Mouse (Mus musculus) urinary bladder, postnatal 36 days (tissue): ENCODE measurements around the gene Sorbs2.

Experiments used
- DNase-seq, 2 experiments: peaks; one replicate each; pipeline ENCODE4 v3.0.0; 2022; ENCODE audit warnings: low spot score in 2 of 2, mixed read lengths in 1 of 2

Gene Sorbs2

DNA sequence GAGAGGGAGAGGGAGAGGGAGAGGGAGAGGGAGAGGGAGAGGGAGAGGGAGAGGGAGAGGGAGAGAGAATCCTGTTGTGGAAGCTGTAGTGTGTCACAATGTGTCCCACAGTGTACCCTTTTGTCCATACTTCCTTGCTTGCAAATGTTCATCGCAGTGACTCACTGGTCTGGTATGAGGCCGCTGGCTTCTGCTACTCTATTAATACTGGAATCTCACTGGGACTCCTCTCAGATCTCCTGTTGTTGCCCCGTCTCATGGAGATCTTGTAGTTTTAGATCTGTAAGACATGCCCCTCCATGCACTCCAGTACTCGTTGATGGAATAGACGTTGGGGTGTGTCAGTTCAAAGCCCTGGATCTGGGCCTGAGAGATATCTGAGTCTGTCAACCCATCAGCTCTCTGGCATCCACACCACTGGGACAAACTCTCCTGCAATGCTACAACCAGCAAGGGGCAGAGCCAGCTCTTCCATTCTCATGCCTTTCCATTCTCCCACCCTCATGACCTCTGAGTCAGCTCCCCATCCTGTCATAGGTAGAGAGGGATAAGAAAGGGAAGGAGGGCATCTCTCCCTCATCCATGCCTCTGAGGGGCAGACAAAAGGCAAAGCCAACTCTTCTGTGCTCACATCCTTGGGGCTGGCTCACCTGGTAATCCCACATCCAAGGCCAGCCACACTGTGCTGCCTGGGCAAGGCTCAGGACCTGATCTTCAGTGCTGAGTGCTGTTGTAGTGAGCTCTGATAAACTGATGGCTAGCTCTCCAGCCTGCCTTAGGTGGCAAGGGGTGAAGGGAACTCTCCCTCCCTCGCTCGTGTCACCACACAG, 72.3 kb downstream of the Sorbs2 start:
- DNase-seq, result peak in 1 of 2 experiments; percentile 26

DNA sequence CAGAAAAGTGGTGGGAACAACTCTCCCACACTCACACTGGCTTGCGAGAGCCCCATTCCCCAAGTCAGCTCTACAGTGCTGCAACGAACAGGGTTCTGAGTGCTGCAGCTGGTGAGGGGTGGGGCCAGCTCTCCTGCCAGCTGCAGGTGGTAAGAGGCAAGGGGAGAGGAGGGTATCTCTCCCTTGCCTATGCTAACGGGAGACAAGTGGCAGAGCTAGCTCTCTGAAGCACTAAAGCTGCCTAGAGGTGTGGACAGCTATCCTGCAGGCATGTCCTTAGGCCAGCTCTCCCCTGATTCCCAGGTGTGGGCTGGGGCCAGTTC, 72.9 kb downstream of the Sorbs2 start:
- DNase-seq, result no peak

DNA sequence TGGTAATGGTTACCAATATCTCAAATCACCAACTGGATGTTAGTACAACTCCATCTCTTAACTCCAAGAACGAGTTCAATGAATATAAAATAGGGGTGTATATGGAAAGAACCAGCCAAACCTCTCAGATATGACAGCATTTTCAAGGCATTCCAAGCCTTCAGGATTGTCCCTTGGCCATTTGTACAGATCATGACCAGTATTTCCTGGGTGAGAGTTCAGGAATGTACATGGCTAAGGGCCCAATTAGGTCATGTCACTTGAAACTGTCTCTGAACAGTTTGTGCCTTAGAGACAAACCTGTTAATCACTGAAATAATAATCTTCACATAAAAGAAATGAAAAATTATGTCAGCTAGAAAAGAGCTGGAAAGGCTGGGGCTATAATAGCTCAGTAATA, 76.3 kb downstream of the Sorbs2 start:
- DNase-seq, result no peak

DNA sequence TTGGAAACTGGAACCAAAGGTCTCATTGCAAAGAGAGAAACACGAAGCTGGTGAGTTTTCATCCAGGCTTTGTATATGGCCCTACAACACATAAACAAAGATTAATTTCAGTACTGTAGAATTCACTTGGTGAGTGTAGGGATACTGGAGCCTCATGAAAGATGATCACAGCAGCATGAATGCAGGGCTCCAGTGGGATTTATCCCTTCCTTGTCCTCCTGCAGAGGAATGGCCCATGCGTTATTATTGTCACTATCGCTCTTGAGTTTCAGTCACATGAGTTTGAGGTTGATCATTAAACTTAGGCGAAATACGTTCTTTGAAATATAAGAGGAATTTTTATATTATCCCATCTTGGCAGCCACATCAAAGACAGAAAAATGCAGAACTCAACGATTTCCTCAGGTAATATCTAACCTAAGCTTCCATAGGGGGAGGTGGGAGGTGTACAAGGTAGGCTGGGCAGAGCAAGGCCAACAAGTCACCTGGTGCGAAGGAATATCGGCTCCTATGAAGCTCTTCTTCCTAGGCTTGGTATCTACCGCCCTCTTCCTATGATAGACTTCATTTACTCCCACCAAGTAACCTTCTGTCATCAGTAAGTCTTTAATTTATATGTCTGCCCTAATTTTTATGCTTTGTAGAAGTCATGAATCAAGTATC, 76.9 kb downstream of the Sorbs2 start:
- DNase-seq, result no peak

DNA sequence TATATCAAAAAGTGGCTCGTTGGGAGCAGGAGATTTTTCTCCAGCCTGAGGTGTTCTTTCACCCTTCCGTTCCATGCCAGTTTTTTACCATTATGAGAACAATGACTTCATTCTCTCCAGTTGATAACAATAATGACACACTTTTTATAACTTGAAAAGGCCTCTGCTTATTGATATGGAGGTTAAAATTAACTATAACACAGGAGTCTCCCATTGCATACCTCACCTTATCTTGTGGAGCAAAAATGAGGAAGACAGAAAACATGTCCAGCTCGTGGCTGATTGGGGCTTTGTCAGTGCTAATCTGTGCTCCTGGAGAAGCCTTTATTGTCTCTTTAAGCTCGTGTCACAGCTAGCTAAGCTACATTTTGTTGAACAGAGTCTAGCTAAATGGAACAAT, 77.6 kb downstream of the Sorbs2 start:
- no peak for DNase-seq

DNA sequence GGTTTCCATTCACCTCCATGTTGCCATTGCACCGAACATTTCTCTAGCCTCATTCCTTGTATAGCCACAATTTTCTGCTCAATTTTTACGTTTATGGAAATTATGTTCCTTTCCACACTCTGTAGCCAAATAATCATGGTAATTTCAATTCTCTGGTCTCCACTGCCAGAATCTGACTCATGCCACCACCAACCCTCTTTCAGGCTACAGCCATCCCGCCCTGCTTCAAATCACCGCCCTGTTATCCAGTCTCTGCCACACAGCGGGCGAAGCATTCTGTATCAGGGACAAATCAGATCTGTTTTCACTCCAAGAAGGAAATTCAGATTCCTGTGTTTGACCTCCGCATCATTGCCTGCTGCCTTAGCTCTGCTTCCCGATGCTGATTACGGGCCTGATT, 79.4 kb downstream of the Sorbs2 start:
- DNase-seq, result no peak

DNA sequence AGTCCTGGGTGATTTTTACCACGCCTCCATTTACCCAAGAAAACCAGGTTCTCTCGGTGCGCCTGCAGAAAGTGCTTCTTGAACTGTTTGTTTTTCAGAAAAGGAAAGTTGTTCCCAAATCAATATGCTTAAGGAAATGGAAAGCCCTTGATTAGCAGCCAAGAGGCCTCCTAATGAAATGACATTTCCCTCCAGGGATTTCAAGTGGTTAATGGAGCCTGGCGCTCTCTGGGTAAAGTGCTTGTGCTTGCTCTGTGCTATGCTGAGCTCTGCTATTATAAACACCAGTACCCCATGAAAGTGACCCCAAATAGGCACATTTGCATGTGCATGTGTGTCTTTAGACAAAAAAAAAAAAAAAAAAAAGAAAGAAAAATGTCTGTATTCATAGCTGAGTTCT, 84.3 kb downstream of the Sorbs2 start:
- no peak for DNase-seq

DNA sequence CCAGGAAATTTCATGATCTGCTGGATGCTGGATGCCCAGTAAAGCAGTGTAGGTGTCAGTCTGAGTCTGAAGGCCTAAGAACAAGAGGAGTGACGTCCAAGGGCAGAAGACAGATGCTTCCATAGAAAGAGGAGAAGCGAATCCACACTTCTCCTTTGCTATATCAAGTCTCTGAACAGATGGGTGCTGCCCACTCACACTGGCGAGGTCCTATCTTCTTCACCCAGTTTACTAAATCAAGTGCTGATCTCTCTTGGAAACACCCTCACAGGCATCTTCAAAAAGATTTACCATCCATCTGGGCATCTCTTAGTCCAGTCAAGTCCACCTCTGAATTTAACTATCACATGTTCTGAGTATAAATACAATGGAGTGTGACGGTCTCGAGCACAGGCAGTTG, 86.1 kb downstream of the Sorbs2 start:
- no peak for DNase-seq

DNA sequence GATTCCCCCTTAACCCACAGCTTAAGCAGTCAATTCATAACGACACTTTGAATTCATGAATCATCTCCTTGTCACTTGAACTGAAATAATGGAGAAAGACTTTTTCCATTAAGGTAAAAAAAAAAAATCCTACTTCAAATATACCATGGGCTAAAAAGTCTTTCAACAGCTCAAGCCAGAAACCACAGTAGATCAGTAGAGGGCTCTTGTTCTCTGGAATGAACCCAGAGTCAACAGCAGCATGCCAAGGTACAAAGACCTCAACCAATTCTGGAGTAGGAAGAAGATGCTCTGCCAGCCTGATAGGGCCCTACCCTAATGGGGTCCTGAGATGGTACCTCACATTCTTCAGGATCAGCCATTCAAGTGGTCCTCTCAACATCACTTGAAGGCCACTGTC, 88.4 kb downstream of the Sorbs2 start:
- no peak for DNase-seq

DNA sequence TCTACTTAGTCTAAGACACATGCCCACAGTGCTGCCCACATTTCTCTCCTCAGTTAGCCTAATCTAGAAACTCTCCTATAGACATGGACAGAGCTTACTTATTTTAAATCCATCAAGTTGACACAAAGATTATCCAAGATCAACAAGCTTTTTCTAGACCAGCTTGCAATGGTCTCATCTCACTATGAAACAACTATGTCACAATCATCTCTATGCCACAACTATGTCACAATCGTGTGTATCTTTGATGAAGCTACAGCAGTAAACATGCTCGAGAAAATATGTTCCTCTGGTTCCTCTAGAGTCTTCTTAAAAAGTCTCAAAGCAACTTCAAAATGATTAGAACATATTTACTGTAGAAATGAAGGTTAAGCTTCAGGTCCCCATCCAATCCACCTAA, 89.0 kb downstream of the Sorbs2 start:
- no peak for DNase-seq

DNA sequence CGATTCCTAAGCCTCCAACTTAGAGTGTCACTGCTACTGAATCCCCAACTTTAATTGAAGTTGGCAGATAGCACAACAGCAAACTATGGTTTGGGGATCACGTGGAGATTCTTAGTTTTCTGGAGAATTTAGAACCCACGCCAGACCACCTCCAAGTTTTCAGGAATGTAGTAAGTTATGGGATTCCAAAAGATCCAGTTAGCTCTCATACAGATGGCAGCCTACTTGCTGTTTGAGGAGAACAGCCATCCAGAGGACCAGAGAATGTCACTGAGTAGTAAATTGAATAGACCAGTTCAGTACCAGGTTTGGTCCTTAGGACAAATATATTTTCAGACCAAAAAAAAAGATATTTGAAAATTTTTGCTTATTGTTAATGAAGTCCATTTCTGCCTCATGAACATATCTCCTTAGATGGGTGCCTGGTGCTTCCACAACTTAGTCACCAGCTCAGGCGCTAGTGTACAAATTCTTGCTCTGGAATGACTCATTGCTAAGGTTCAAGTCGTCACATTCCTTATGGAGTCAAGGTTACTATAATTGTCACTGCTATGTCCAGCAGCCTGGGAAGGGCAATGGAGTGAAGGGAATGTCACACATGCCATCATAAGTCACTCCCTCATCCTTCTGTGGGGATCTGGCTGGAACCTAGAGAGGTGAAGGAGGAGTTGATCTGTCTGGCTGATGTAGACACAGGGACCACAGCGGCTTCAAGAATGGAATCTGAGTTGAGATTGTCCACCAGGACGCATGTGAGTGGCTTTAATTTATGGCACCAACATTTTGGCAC, 90.2 kb downstream of the Sorbs2 start:
- DNase-seq, result no peak

DNA sequence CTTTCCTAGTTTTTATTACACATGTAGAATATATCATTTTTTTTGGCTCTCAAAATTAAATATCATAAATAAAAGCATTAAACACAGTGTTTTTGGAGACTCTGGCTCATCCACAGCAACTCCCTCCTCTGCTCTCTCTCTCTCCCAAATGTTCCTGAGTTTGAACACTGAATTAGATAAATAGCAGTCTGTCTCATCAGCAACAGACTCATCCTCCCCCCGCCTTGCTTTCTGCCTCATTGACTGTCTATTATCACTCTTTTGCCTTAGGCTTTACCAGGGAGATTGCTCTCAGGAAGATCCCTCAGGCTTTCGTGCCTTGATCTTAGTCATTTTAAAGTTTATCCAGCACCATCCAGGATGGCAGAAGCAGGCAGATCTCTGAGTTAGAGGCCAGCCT, 91.3 kb downstream of the Sorbs2 start:
- DNase-seq, result no peak

DNA sequence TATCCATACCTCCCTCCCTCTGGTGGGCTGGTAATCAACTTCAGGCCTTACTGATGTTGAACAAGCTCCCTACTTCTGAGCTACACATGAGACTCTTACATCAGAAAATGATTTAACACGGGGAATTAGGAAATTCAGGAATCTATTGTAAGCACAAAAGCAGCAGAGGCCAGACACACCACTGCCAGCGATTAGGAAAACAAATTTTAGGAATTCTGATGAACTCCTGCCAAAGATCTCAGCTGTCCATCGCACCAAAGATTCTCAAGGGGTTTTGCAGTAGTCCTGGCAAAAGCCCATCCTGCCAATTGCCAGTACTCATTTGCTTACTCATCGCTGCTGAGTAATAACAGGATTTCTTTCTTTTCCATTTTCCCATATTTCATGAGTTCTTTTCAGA, 94.4 kb downstream of the Sorbs2 start:
- peak in 1 of 2 experiments; percentile 54 for DNase-seq

DNA sequence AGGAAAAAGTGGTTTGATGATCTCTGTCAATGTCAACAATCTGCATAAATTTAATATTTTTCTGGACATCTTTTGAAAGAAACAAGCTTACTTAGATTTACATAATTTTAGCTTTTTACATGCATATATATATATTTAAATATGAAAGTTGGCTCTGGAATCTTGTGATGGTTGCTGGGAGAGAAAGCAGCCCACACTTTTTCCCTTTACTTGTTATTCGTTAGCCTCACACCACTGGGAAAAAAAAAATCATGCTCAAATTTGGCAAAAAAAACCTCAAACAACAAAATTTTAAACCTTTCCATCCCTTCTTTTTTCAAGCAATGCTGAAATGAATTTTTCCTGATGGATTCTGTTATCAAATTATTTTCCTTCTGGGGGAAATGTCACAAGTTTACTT, 97.8 kb downstream of the Sorbs2 start:
- DNase-seq, result no peak

DNA sequence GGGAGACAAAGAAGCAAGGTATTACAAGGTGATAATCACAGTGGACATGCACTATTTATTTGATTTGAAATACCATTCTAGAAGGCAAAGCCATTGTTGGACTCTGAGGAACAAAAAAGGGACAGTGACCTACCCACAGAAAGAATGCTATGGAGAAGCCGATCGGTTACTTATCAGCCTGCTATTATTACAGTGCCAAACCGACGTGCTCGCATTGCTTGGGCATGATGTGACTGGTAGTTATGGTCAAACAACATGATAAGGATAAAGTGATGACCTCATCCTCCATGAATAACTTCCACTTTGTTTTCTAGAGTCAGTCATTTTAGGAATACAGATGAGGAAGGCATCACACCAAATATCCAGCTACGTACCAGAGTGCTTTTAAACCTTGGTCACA, 99.4 kb downstream of the Sorbs2 start:
- no peak for DNase-seq

DNA sequence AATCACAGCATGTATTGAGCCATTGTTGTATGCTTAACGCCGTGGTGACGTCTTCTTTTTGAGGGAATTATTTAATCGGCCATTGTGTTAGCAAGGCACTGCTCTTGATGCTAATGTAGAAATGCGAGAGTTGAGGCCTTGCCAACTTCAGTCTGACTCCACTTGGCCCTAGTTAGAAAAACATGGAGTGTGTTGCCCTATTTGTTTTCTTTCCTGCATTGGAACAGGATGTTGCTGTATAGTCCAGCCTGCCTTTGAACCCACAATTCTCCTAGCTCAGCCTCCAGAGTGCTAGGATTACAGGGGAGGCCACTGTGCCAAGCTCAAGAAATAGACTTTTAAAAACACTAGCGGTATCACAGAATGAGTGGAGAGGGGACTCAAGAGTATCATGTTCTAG, 100.8 kb downstream of the Sorbs2 start:
- no peak for DNase-seq

DNA sequence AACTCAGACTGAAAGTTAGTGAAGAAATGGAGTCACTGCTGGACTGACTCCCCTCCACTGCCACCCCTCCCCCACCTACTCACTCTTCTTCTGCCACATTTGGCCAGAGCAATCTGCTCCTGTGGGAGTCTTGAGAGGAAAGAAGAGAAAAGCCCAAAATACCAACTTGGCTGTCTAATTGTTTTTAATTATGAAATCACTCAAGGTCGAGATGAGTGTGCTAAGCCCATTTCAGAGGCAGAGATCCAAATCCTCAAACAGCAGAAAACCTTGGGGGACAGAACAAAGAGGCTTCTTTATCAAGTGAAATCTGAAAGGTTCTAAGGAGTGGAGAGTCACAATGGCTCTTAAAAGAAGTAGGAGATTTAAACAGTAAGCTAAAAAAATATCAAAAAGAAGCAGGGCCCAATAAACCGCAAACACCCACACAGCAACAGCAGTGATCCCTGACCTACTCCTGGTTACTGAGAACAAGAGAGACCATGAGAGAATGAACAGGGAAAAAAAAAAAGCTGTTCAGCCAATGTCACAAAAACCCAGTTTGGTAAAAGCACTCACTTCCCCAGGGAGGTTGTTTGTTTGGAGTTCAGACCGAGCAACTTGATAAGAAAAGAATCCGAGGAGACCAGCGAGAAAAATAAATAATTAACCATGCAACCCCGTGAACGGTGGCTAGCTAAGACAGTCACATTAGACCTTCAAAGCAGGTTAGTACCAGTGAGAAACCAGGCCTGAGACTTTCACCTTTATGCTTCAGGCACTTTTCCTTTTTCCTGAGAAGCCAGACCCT, 103.0 kb downstream of the Sorbs2 start:
- no peak for DNase-seq

DNA sequence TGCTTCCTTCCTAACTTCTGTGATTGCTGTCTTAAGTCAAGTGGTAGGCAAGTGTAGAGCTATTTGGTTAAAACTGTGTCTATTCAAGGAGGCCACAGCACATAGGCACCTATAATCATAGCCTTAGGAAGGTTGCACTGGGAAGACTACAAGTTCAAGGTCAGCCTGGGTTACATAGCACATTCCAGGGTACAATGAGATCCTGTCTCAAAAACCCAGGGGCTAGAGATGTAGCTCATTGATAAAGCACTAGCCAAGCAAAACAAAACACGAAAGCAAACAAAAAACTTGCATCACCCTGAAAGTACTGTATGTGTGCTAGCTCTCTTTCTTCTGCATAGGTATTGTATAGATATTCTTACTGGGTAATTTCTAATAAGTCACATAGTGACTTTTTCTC, 103.7 kb downstream of the Sorbs2 start:
- no peak for DNase-seq

DNA sequence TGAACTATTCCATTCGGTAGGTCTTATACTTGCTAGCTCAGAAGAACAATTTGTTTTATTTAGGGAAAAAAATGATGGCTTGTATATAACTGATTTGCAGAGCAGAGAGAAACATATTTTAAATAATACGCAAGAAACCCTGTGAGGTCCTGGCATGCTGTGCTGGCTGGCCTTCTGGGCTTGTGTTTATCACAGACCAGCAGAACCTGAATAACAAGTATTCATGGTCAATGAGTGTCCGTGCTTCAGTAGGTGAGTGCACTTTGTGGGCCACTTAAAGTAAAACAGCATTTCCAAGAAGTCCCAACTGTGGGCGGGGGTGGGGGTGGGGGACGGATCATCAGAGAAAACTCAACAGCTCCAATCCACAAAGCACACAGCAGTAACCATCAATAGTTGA, 107.0 kb downstream of the Sorbs2 start:
- peak in 1 of 2 experiments; percentile 20 for DNase-seq

DNA sequence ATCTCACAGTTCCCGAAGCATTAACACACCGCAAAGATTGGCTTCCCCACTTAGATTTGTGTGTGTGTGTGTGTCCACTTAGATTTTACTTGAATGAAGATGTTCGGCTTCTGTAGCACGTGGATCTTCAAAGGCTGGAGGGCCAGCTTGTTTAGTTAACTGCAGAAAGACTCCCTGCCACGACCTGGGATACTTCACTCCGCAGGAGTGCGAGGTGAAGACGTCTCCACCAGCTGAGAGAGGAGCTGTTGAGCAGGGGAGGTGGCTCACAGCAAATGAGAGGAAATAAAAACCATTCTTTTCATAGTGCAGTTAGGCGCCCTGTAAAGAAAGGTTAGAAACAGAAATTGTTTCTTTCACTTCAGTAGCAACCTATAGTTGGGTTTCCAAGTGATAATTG, 107.5 kb downstream of the Sorbs2 start:
- DNase-seq, result no peak

DNA sequence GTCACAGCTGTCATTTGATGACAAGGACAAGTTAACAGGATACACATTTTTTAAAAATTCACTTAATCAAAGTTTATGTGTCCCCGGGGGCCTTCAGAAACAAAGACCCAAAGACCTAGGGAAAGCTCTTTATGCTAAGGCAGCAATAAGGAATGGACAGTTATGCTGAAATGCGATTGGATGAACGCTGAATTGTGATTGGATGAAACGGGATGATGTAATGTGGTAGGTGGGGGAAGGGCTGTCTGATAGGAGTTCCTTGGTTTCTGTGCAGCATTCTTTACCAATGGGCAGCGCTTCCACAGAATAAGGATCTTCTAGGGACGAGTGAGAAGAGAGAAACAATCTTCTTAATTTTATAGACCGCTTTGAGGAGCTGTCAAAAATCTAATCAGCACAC, 108.0 kb downstream of the Sorbs2 start:
- DNase-seq, result no peak

DNA sequence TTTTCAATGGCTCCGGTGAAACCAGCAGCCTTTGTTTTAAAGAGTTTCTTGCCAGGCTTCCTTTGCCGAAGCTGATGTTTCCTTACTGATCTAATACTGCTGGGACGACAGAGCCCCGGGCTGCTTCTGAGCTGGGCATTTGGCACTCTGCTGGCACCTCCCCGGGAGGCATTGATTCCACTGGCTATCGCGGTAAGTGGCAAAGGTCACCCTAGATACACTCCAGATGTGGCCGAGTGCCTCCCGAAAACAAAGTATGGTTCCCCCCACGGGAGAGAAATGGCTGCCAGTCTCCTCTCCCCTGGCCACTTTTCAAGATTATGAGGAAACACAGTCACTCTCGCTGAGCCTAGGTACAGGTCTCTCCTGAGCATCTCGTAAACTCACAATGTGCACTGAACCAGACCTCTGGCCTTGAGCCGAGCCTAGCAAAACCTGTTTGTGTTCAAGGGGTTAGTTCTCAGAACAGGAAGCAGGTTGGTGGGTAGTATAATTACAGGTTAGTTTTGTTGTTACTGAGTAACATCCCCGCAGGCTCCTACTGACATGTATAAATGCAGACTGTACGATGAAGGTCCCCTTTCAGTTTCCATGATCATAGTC, 114.1 kb downstream of the Sorbs2 start:
- DNase-seq, result no peak
